Mouse (Mus musculus) liver, embryonic 11.5 days (tissue): ENCODE results near the gene Bace1. TPM values are rescaled to one million over a fixed set of nuclear protein-coding genes. Genes with fewer than 3 reads are reported as not detected.

Source experiments
- ATAC-seq: fragments of 200-750 bp; cut with Nextera tagmentation; replicated peaks from 2 replicates; pipeline ENCODE4 v1.8.0; 2017; ENCODE audit warnings: moderate number of reproducible peaks, mild to moderate bottlenecking, moderate TSS enrichment, moderate library complexity; ENCODE audit not compliant: low FRiP score
- DNase-seq: peaks from one replicate; pipeline ENCODE4 v3.0.0-alpha.2; 2017; ENCODE audit warnings: low spot score
- H3K27ac ChIP-seq: fragments of 300-500 bp; sonication (generic); 2 replicates; pipeline ENCODE4 v1.5.1; 2014; ENCODE audit warnings: mild to moderate bottlenecking, low read depth, low read length, control low read depth
- H3K27me3 ChIP-seq: fragments of 300-500 bp; sonication (generic); replicated peaks from 2 replicates; pipeline ENCODE4 v1.6.1; 2014; ENCODE audit warnings: low read length, mixed read lengths; ENCODE audit not compliant: control insufficient read depth, insufficient read depth
- H3K36me3 ChIP-seq: fragments of 300-500 bp; sonication (generic); 2 replicates; pipeline ENCODE4 v1.6.1; 2014; ENCODE audit warnings: mild to moderate bottlenecking, low read length, moderate library complexity, mixed read lengths; ENCODE audit not compliant: control insufficient read depth, insufficient read depth
- H3K4me1 ChIP-seq: fragments of 300-500 bp; sonication (generic); replicated peaks from 2 replicates; pipeline ENCODE4 v1.6.1; 2014; ENCODE audit warnings: low read length, mixed read lengths; ENCODE audit not compliant: control insufficient read depth, insufficient read depth
- H3K4me2 ChIP-seq: fragments of 300-500 bp; sonication (generic); 2 replicates; pipeline ENCODE4 v1.6.1; 2014; ENCODE audit warnings: mild to moderate bottlenecking, control low read depth, moderate library complexity
- H3K4me3 ChIP-seq: fragments of 300-500 bp; sonication (generic); 2 replicates; pipeline ENCODE4 v1.5.1; 2014; ENCODE audit warnings: low read depth, low read length, control low read depth
- H3K9ac ChIP-seq: fragments of 300-500 bp; sonication (generic); 2 replicates; pipeline ENCODE4 v1.6.1; 2014; ENCODE audit warnings: low read depth, low read length, control low read depth
- H3K9me3 ChIP-seq: fragments of 300-500 bp; sonication (generic); 2 replicates; pipeline ENCODE4 v1.6.1; 2016; ENCODE audit warnings: low read length, inconsistent platforms, mixed read lengths; ENCODE audit not compliant: control insufficient read depth
- WGBS: fragments of 180-500 bp; shearing (Covaris S2); extraction: QIAGEN DNeasy Blood & Tissue Kit; methylation state at CpG from one replicate; pipeline ENCODE4 v1.1.7; 2014; 5-methylcytosine and 5-hydroxymethylcytosine counted together
- polyA plus RNA-seq: library from polyadenylated mRNA; unstranded; fragments of >200 nt; fragmentation: Nextera tagmentation; extraction: Ambion mirVana; gene quantifications from 2 replicates; pipeline ENCODE4 v1.2.1, GENCODE M21; 2014

The Bace1 gene
- polyA plus RNA-seq, 1 experiment from 2014 or later: 12.9 TPM

DNA sequence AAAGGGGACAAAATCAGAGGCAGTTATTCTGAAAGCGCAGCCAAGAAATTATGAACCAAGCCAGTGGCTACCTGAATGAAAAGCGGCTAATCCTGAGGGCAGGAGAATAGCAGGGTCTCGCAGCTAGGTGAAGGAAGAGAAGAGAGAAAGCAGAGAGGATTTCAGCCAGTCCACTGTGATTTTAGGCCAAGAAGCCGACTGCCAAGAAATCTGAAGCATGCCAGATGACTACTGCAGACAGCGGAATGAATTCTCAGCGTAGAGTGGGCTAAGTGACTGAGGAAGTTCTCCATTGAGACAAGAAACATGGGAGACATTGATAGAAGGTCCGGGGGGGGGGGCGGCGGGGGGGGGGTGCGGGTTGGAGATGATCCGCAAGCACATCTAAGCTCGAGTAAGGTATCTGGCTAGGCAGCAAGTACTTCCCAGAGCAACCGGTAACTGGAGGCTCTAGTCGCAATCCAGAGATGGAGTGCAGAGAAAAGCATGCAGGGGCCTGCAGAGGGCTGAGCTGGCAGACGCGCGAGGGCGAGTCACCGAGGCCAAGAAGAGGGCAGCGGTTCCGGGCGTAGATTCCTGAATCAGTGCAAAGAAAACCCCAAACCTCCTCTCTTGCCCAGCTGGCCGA is 10.6 kb upstream of the Bace1 start:
- H3K9me3 ChIP-seq: no peaks in the 10 kb centered on the region
- H3K36me3 ChIP-seq: no peaks in the 10 kb centered on the region
- WGBS: 9% methylated on average over 20 of the region's 23 CpGs
- H3K9ac ChIP-seq: peak overlapping the region; percentile 74
- no peak for DNase-seq
- peak overlapping the region; percentile 95 for H3K4me2 ChIP-seq
- no peaks in the 10 kb centered on the region for H3K27me3 ChIP-seq
- no peak for ATAC-seq
- peaks cover 3% of the 10 kb centered on the region; the same call in 1 of the 2 replicates for H3K4me1 ChIP-seq
- peak overlapping the region; percentile 77 for H3K4me3 ChIP-seq
- peak overlapping the region; percentile 43; the same call in 1 of the 2 replicates for H3K27ac ChIP-seq

DNA sequence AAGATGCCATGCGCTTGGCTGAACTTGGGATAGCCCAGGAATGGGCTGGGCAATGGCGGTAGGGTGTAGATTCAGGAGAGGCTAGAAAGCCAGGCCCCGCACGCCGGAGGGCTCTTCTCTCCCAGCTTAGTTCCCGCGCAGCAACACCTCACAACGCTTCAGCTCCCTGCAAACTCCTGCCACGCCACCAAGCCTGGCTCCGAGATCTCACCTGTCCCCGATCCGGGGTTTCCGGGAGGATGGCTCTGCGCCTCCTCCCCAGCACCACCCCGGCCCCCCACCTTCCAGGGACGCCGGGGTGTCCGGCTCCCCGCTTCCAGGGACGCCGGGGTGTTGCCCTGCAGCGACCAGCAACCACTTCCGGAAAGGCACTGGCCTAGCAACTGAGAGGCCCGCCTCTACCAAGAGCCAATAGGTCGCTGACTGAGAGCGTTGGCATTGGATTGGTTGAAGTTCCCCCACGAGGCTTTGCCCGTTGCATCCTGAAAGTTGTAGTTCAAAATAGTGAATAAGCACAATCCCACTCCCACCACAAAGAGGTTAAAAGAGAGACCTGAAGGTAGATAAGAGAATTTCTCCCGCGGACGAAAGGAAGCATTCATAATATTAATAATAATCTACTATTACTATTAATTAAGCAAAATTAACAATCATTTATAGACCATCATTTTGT is 10.0 kb upstream of the Bace1 start, which contains the start of gene Cep164:
Cep164 (minus strand) TSS at position 401 of the 673 bp plus-strand sequence.
- Histone ChIP-seq H3K27me3 (no peaks in the 10 kb centered on the region), H3K9ac (peak within 1 kb of the TSS; percentile 74), H3K36me3 (no peaks in the 10 kb centered on the region), H3K4me1 (peaks cover 3% of the 10 kb centered on the region; the same call in 1 of the 2 replicates), H3K4me3 (peak within 1 kb of the TSS; percentile 77), H3K27ac (peak within 1 kb of the TSS; percentile 43; the same call in 1 of the 2 replicates), H3K4me2 (peak within 1 kb of the TSS; percentile 95), H3K9me3 (no peaks in the 10 kb centered on the region)
- WGBS: under 1% methylated on average over 31 of the region's 31 CpGs
- peak; percentile 97 for ATAC-seq
- DNase-seq: peak; percentile 87

DNA sequence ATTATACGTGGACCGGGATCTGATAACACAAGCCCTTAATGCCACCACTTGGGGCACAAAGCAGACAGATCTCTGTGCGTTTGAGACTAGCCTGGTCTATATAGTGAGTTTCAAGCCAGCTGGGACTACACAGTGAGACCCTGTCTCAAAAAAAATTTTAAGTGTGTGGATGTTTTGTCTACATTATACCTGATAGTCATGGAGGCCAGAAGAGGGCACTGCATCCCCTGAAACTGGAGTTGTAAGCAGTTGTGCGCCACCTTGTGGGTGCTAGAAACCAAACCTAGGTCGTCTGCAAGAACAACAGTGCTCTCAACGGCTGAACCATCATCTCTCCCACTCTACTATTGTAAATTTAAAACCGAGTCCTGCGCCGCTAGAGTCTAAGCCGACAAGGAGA is 9.3 kb upstream of the Bace1 start:
- DNase-seq (peak; percentile 54), ATAC-seq (0 out of 2 replicates have a peak, but pooled peaks have one; percentile 11)
- Histone ChIP-seq H3K27me3 (no peaks in the 10 kb centered on the region), H3K4me3 (peak overlapping the region; percentile 77), H3K4me2 (peak overlapping the region; percentile 95), H3K9me3 (no peaks in the 10 kb centered on the region), H3K27ac (no peak overlapping the region), H3K36me3 (no peaks in the 10 kb centered on the region), H3K9ac (no peak overlapping the region), H3K4me1 (peaks cover 3% of the 10 kb centered on the region; the same call in 1 of the 2 replicates)
- 27% methylated on average over 10 of the region's 10 CpGs for WGBS

DNA sequence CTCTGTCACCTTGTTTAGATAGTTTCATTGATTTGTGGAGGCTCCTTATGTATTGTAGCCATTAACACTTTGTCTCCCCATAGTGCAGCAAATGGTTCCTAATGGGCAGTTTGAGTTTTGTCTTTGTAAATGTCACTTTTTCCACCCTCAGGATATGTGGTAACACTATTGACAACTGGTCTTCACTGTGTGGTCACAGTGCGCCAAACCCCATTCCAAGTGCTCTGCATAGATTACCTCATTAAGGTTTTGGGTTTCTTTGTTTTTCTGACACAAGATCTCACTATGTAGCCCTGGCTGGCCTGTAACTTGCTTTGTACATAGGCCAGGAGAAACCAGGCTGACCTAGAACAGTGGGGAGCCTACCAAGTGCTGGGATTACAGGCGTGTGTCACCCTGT is 5.5 kb upstream of the Bace1 start:
- no peak for ATAC-seq
- H3K9ac ChIP-seq: no peak overlapping the region
- no peak for DNase-seq
- H3K27me3 ChIP-seq: no peaks in the 10 kb centered on the region
- no peak overlapping the region for H3K4me3 ChIP-seq
- H3K4me1 ChIP-seq: no peaks in the 10 kb centered on the region; the same call in 1 of the 2 replicates
- H3K36me3 ChIP-seq: no peaks in the 10 kb centered on the region
- H3K27ac ChIP-seq: no peak overlapping the region
- H3K9me3 ChIP-seq: no peaks in the 10 kb centered on the region
- WGBS: 88% methylated on average over 2 of the region's 2 CpGs
- no peak overlapping the region for H3K4me2 ChIP-seq

DNA sequence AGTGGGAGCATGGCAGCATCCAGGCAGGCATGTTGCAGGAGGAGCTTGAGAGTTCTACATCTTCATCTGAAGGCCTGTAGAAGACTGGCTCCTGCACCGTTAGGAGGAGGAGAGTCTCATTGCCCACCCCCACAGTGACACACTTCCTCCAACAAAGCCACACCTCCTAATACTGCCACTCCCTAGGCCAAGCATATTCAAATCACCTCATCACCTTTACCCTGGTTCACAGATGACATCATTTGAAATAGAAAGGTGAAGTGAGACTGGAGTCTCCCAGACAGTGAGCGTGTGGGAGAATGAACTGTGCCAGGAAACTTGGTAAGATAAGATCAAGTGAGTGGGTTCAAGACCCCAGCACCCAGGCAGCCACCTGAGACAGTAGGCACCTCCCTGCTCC is 4.9 kb upstream of the Bace1 start:
- no peak overlapping the region for H3K27ac ChIP-seq
- H3K4me3 ChIP-seq: no peak overlapping the region
- no peak for DNase-seq
- 78% methylated on average over 2 of the region's 2 CpGs for WGBS
- no peaks in the 10 kb centered on the region for H3K9me3 ChIP-seq
- H3K27me3 ChIP-seq: 0 out of 2 replicates have a peak, but pooled peaks cover 2% of the 10 kb centered on the region
- H3K4me1 ChIP-seq: no peaks in the 10 kb centered on the region
- H3K36me3 ChIP-seq: no peaks in the 10 kb centered on the region
- H3K4me2 ChIP-seq: no peak overlapping the region
- no peak for ATAC-seq
- H3K9ac ChIP-seq: no peak overlapping the region

DNA sequence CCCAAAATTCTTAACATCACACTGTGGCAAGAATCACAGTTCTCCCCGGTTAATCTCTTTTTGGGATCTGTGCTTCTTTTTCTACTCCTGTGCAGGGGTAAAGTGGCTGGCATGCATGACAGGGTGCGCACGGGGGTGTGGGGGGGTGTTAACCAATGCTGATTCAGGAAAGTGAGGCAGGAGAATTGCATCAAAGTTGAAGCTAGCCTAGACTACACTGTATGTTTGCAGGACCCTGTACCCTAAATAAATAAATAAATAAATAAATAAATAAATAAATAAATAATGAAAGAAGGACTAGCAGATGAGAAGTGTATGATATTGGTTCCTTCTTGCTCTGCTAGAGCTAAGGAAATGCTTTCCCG is 329 bp upstream of the Bace1 start:
- 20% methylated on average over 4 of the region's 4 CpGs for WGBS
- H3K9me3 ChIP-seq: no peaks in the 10 kb centered on the region

DNA sequence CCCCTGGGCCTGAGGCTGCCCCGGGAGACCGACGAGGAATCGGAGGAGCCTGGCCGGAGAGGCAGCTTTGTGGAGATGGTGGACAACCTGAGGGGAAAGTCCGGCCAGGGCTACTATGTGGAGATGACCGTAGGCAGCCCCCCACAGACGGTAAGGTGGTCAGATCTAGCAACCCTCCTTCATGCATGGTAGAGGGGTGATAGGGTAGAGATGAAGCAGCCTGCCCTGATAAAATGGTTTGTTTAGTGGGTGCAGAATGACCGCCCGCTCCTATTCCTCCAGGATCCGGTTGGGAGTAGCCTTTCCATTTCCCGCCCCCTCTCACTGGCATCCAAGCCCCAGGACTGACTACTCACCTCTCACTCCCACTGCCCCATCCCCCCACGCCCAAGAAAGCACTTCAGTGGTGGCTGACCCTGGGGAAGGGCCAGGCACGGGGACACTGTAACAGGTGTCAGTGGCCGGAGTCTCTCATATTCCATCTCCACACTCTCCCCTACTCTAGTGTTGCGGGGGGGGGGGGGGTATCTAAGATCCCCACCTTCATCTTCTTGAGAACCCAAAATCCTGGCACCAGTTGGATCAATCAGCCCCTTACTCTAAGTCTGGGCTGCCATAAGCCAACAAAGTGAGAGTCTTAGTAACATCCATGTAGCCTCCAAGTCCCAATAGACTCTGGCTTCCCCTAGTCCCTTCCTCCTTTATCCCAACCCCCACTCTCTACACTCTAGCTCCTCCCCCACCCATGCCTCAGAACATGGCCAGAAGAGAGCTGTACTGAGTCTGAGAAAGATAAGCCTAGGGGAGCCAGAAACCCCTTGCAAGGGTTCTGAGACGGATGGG is 980 bp downstream of the Bace1 start:
- peaks cover 17% of the 10 kb centered on the region for H3K4me1 ChIP-seq
- H3K4me2 ChIP-seq: peak overlapping the region; percentile 88
- H3K9me3 ChIP-seq: no peaks in the 10 kb centered on the region
- 0 out of 2 replicates have a peak, but pooled peaks cover 6% of the 10 kb centered on the region for H3K27me3 ChIP-seq
- H3K36me3 ChIP-seq: no peaks in the 10 kb centered on the region
- peak overlapping the region; percentile 71 for H3K9ac ChIP-seq
- ATAC-seq (peak; percentile 36), DNase-seq (no peak)
- 15% methylated on average over 17 of the region's 17 CpGs for WGBS
- H3K4me3 ChIP-seq: peak overlapping the region; percentile 71
- peak overlapping the region; percentile 52 for H3K27ac ChIP-seq

More for the DNA sequence above, 329 bp upstream of the Bace1 start:
- ATAC-seq: peak; percentile 15; the same call in 1 of the 2 replicates
- Histone ChIP-seq H3K4me2 (peak overlapping the region; percentile 88), H3K27me3 (0 out of 2 replicates have a peak, but pooled peaks cover 6% of the 10 kb centered on the region), H3K27ac (no peak overlapping the region), H3K4me3 (peak overlapping the region; percentile 71), H3K36me3 (no peaks in the 10 kb centered on the region), H3K4me1 (peaks cover 17% of the 10 kb centered on the region), H3K9ac (no peak overlapping the region; the same call in 1 of the 2 replicates)
- no peak for DNase-seq

DNA sequence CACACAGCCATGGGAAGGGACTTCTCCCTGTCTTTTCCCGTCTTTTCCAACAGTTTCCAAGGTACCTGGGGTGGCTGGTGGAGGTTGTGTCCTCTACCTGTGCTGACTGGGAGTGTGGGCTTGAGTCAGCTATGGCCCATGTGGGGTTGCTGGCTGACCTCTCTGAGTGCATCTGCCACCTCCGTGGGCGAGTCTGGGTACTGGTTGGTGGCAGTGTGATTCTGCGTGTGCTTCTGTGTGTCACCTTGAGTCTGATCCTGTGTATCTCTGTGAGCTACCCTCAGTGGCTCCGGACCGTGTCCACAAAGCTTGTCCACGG is 1.6 kb downstream of the Bace1 start:
- WGBS: 74% methylated on average over 7 of the region's 7 CpGs
- ATAC-seq: peak; percentile 16; the same call in 1 of the 2 replicates
- H3K9ac ChIP-seq: peak overlapping the region; percentile 22; the same call in 1 of the 2 replicates

More for the DNA sequence above, 1.6 kb downstream of the Bace1 start:
- Histone ChIP-seq H3K27ac (no peak overlapping the region), H3K9me3 (no peaks in the 10 kb centered on the region), H3K4me1 (peaks cover 17% of the 10 kb centered on the region), H3K4me3 (peak overlapping the region; percentile 71), H3K27me3 (0 out of 2 replicates have a peak, but pooled peaks cover 6% of the 10 kb centered on the region), H3K4me2 (peak overlapping the region; percentile 88), H3K36me3 (no peaks in the 10 kb centered on the region)
- no peak for DNase-seq
